Mouse (Mus musculus) heart, embryonic 12.5 days (tissue): Measurements from ENCODE around the gene Ahrr. TPM values are rescaled to one million over a fixed set of nuclear protein-coding genes. Genes with fewer than 3 reads are reported as not detected.

ENCODE experiments used
- ATAC-seq: fragments of 200-750 bp; cut with Nextera tagmentation; 2 replicates; pipeline ENCODE4 v1.8.0; 2017; ENCODE audit warnings: moderate TSS enrichment, moderate library complexity; ENCODE audit not compliant: insufficient number of reproducible peaks, low FRiP score
- H3K27ac ChIP-seq: fragments of 300-500 bp; sonication (generic); 2 replicates; pipeline ENCODE4 v1.5.1; 2016; ENCODE audit warnings: mild to moderate bottlenecking, moderate library complexity; ENCODE audit not compliant: poor library complexity, severe bottlenecking
- H3K27me3 ChIP-seq: fragments of 300-500 bp; sonication (generic); replicated peaks from 2 replicates; pipeline ENCODE4 v1.6.1; 2016; ENCODE audit warnings: mild to moderate bottlenecking, moderate library complexity
- H3K36me3 ChIP-seq: fragments of 300-500 bp; sonication (generic); 2 replicates; pipeline ENCODE4 v1.6.1; 2016; ENCODE audit warnings: mild to moderate bottlenecking, moderate library complexity
- H3K4me1 ChIP-seq: fragments of 300-500 bp; sonication (generic); replicated peaks from 2 replicates; pipeline ENCODE4 v1.6.1; 2016; ENCODE audit warnings: mild to moderate bottlenecking
- H3K4me2 ChIP-seq: fragments of 300-500 bp; sonication (generic); 2 replicates; pipeline ENCODE4 v1.6.1; 2016; ENCODE audit warnings: mild to moderate bottlenecking, moderate library complexity
- H3K4me3 ChIP-seq: fragments of 300-500 bp; sonication (generic); 2 replicates; pipeline ENCODE4 v1.5.1; 2016; ENCODE audit warnings: mild to moderate bottlenecking
- H3K9ac ChIP-seq: fragments of 300-500 bp; sonication (generic); 2 replicates; pipeline ENCODE4 v1.6.1; 2016; ENCODE audit warnings: mild to moderate bottlenecking, moderate library complexity
- H3K9me3 ChIP-seq: fragments of 300-500 bp; sonication (generic); replicated peaks from 2 replicates; pipeline ENCODE4 v1.6.1; 2016; ENCODE audit warnings: mild to moderate bottlenecking, moderate library complexity
- WGBS: fragments of 180-500 bp; shearing (Covaris S2); methylation state at CpG from one replicate; pipeline ENCODE4 v1.1.7; 2016; 5-methylcytosine and 5-hydroxymethylcytosine counted together
- polyA plus RNA-seq: library from polyadenylated mRNA; unstranded; fragments of >200 nt; fragmentation: Nextera tagmentation; extraction: Ambion mirVana; gene quantifications from 2 replicates; pipeline ENCODE4 v1.2.1, GENCODE M21; 2016

Gene Ahrr
- polyA plus RNA-seq, 1 experiment from 2014 or later: 0.73 TPM

- peak; percentile 5; the same call in 1 of the 2 replicates for ATAC-seq
- 24% methylated on average over 9 of the region's 9 CpGs for WGBS
- H3K9ac ChIP-seq: peak overlapping the region; percentile 71
Observed at GRCm38 (mm10) chr13:74167057-74167413, 125.1 kb downstream of the Ahrr start.

DNA sequence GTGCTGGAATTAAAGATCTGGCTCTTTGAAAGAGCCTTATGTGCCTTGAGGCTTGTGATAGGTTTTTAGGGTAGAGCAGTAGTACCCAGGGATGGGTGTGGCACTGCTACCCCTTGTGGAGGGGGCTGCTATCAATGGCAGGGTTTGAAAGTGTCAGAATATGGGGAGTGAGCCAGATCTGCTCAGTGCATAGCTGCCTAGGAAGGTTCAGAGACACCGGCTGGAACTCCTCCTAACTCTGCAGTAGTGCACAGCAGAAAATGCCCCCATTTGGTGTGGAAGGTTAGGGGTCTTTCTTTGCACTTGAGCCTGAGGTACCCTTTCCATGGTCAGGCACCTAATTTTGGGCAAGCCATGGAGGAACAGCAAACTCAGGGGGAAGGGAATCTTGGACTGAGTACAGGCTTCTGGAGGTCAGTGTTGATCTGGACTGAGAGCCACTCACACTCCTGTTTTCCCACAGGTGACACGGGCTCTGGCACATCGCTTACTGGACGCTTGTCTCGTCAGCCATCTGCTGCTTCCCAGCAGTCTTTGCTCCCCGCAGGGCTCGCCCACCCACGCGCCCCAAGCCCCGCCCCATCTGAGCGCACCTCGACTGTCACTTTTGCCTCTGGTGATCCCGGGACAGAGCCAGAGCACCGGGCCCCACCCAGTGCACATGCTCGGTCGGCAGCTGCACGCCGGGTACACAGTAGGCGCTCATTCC lies 125.6 kb downstream of the Ahrr start:
- H3K36me3 ChIP-seq: peaks cover 19% of the 10 kb centered on the region
- H3K4me1 ChIP-seq: peaks cover 11% of the 10 kb centered on the region; the same call in 1 of the 2 replicates
- H3K4me2 ChIP-seq: peak overlapping the region; percentile 84
- H3K9ac ChIP-seq: peak overlapping the region; percentile 71
- H3K4me3 ChIP-seq: peak overlapping the region; percentile 60
- peak; percentile 76 for ATAC-seq
- 9% methylated on average over 19 of the region's 19 CpGs for WGBS
- H3K27me3 ChIP-seq: no peaks in the 10 kb centered on the region
- no peaks in the 10 kb centered on the region for H3K9me3 ChIP-seq
- no peak overlapping the region for H3K27ac ChIP-seq

More at GRCm38 (mm10) chr13:74167057-74167413, 125.1 kb downstream of the Ahrr start:
- peaks cover 11% of the 10 kb centered on the region; the same call in 1 of the 2 replicates for H3K4me1 ChIP-seq
- H3K36me3 ChIP-seq: peaks cover 24% of the 10 kb centered on the region
- H3K4me2 ChIP-seq: peak overlapping the region; percentile 84
- no peaks in the 10 kb centered on the region for H3K9me3 ChIP-seq
- peak overlapping the region; percentile 60 for H3K4me3 ChIP-seq
- no peak overlapping the region for H3K27ac ChIP-seq
- no peaks in the 10 kb centered on the region for H3K27me3 ChIP-seq

Other genes with a start within 250 kb of the Ahrr start
- 12.8 and 15.3 TPM in 2 replicates for gene Cep72, start 230.0 kb downstream of the Ahrr start, polyA plus RNA-seq
- not detected in 2 replicates for gene Slc9a3, start 170.9 kb downstream of the Ahrr start, polyA plus RNA-seq
- 50.4 and 51.0 TPM in 2 replicates for gene Exoc3, start 83.6 kb downstream of the Ahrr start, polyA plus RNA-seq
- gene Pdcd6, start 25.2 kb upstream of the Ahrr start, polyA plus RNA-seq: 87.5 and 89.2 TPM in 2 replicates
- gene Sdha, start 57.9 kb upstream of the Ahrr start, polyA plus RNA-seq: 450 and 465 TPM in 2 replicates
- gene Ccdc127, start 58.0 kb upstream of the Ahrr start, polyA plus RNA-seq: 48.7 and 54.9 TPM in 2 replicates
- 0.87 and 1.5 TPM in 2 replicates for gene Lrrc14b, start 71.7 kb upstream of the Ahrr start, polyA plus RNA-seq
- 2.9 and 3.3 TPM in 2 replicates for gene Zfp72, start 98.5 kb upstream of the Ahrr start, polyA plus RNA-seq
- gene Ftl1-ps1, start 107.4 kb upstream of the Ahrr start, polyA plus RNA-seq: 67.9 and 72.3 TPM in 2 replicates
- 13.2 and 14.8 TPM in 2 replicates for gene Zfp825, start 201.7 kb upstream of the Ahrr start, polyA plus RNA-seq